20 mouse cellular contexts compared by ENCODE assay signal in genomic region chr11:85527261-85527660, GRCm38 (mm10).
DNase-seq lines count a peak whose midpoint lies in the region; ATAC-seq and TF ChIP-seq lines count a peak whose summit lies in the region.
"Had no signal": no experiment of that assay in that cellular context is flagged by ENCODE, and none has a peak within 500 bp of the region (broad histone marks: within the 10 kb centered on the region; RNA-seq: fewer than 3 reads in every experiment).

No protein-coding gene starts in this region.

- no peak overlapping the region for H3K9ac ChIP-seq in midbrain, embryonic 11.5 days (ENCODE audit: low read length)
- no peak overlapping the region for H3K9ac ChIP-seq in midbrain, postnatal 0 days (replicated peaks; ENCODE audit: low read length, poor library complexity, severe bottlenecking)
- H3K9ac ChIP-seq: hindbrain, embryonic 15.5 days; limb, embryonic 15.5 days had no signal

- 12% methylated on average over 5 of the region's 5 CpGs for WGBS in midbrain, embryonic 11.5 days
- 48% methylated on average over 5 of the region's 5 CpGs for WGBS in midbrain, postnatal 0 days

- H3K27me3 ChIP-seq in midbrain, embryonic 11.5 days (ENCODE audit: control insufficient read depth, insufficient read depth, low read length): peaks cover 23% of the 10 kb centered on the region
- H3K27me3 ChIP-seq in midbrain, postnatal 0 days (ENCODE audit: insufficient read depth, low read length): peaks cover 4% of the 10 kb centered on the region

- no peaks in the 10 kb centered on the region for H3K9me3 ChIP-seq in midbrain, embryonic 11.5 days (ENCODE audit: control insufficient read depth, low read length)
- H3K9me3 ChIP-seq in midbrain, postnatal 0 days (ENCODE audit: low read length): no peaks in the 10 kb centered on the region
- H3K9me3 ChIP-seq: hindbrain, embryonic 15.5 days; limb, embryonic 15.5 days had no signal

- intact Hi-C loops in gastrocnemius, adult 2 months (cut with DNase I): loop anchor here (5.0 kb wide), 1 partner anchor 45 kb away; no protein-coding TSS in a partner anchor
- intact Hi-C loops in gastrocnemius, postnatal 36 days (cut with DNase I): no loop called here

- H3K36me3 ChIP-seq in midbrain, embryonic 11.5 days (ENCODE audit: control insufficient read depth, insufficient read depth, low read length): no peaks in the 10 kb centered on the region
- peaks cover 3% of the 10 kb centered on the region; the same call in 1 of the 2 replicates for H3K36me3 ChIP-seq in midbrain, postnatal 0 days (ENCODE audit: insufficient read depth, low read length)
- H3K36me3 ChIP-seq: hindbrain, embryonic 15.5 days; limb, embryonic 15.5 days had no signal

- TF ChIP-seq CTCF in gastrocnemius, adult 2 months (IDR thresholded peaks at IDR 0.05): no peak
- TF ChIP-seq CTCF in midbrain, postnatal 0 days (IDR thresholded peaks at IDR 0.05): no peak

- H3K4me3 ChIP-seq in gastrocnemius, adult 2 months: no peak overlapping the region
- no peak overlapping the region for H3K4me3 ChIP-seq in midbrain, embryonic 11.5 days (ENCODE audit: low read depth, low read length)
- H3K4me3 ChIP-seq in midbrain, postnatal 0 days (ENCODE audit: low read depth, low read length): no peak overlapping the region
- H3K4me3 ChIP-seq: erythroblast, embryonic 14.5 days; hindbrain, embryonic 15.5 days; limb, embryonic 15.5 days had no signal

- ATAC-seq in midbrain, embryonic 11.5 days (ENCODE audit: low FRiP score): no peak
- ATAC-seq in midbrain, postnatal 0 days (ENCODE audit: low FRiP score): no peak
- ATAC-seq: forebrain, embryonic 14.5 days; intestine, postnatal 0 days had no signal

- no peak overlapping the region for H3K4me2 ChIP-seq in midbrain, embryonic 11.5 days
- no peak overlapping the region for H3K4me2 ChIP-seq in midbrain, postnatal 0 days (ENCODE audit: low read depth, low read length, poor library complexity, severe bottlenecking)
- H3K4me2 ChIP-seq: hindbrain, embryonic 15.5 days had no signal

- peaks cover 22% of the 10 kb centered on the region for H3K4me1 ChIP-seq in midbrain, embryonic 11.5 days (ENCODE audit: control insufficient read depth, insufficient read depth, low read length)
- H3K4me1 ChIP-seq in midbrain, postnatal 0 days (ENCODE audit: insufficient read depth, low read length): peaks cover 7% of the 10 kb centered on the region; the same call in 1 of the 2 replicates

- H3K27ac ChIP-seq in gastrocnemius, adult 2 months: peak overlapping the region; percentile 82; the same call in 1 of the 2 replicates
- no peak overlapping the region for H3K27ac ChIP-seq in midbrain, embryonic 11.5 days (ENCODE audit: low read depth, low read length)
- H3K27ac ChIP-seq in midbrain, postnatal 0 days (ENCODE audit: low read depth, low read length): no peak overlapping the region
- H3K27ac ChIP-seq: hindbrain, embryonic 15.5 days; limb, embryonic 15.5 days had no signal

- no peak for DNase-seq in gastrocnemius, adult 2 months
- no peak for DNase-seq in gastrocnemius, postnatal 36 days
- DNase-seq in midbrain, embryonic 11.5 days (ENCODE audit: low spot score, missing footprints): peak; percentile 87
- DNase-seq in midbrain, postnatal 0 days (ENCODE audit: low spot score): no peak
- peak; percentile 45 for DNase-seq in embryo, embryonic 11 days
- peak; percentile 55 for DNase-seq in mesoderm, embryonic 11.5 days (ENCODE audit: low read depth, low spot score)
- no peak for DNase-seq in ovary, adult 18-20 months (ENCODE audit: low spot score)
- no peak for DNase-seq in cerebellum, adult 11 months
- DNase-seq: cerebellum, postnatal 36 days; heart, adult 18-20 months; kidney, postnatal 36 days; lung, postnatal 10 days; right cerebral cortex, adult 18-20 months; spleen, adult 18-20 months; thymus, adult 18-20 months had no signal

Comparison
In these comparisons a context has a peak if more than half of its experiments do, and no peak if none do; other contexts are left out.
1. DNase-seq: peak in midbrain, embryonic 11.5 days (single experiment), embryo, embryonic 11 days (single experiment) and mesoderm, embryonic 11.5 days (single experiment); none in gastrocnemius, adult 2 months (single experiment), gastrocnemius, postnatal 36 days (0 of 2), midbrain, postnatal 0 days (single experiment), ovary, adult 18-20 months (single experiment) and cerebellum, adult 11 months (single experiment).